Mouse (Mus musculus) lung, postnatal 0 days (tissue): Measurements from ENCODE around the gene Dnajc7.

Source experiments
- CTCF ChIP-seq: IDR thresholded peaks from 2 replicates; pipeline ENCODE4 v1.5.1; 2016; ENCODE audit warnings: antibody characterized with exemption, mild to moderate bottlenecking
- EP300 ChIP-seq: IDR thresholded peaks from 2 replicates; pipeline ENCODE4 v1.6.1; 2016; ENCODE audit warnings: antibody characterized with exemption, mild to moderate bottlenecking, control low read depth

GRCm38 (mm10) chr11:100581756-100582155 is 38.2 kb downstream of the Dnajc7 start:
- TF ChIP-seq CTCF (no peak), EP300 (no peak)
